Mouse (Mus musculus): ENCODE data around the gene Plod1.

DNA sequence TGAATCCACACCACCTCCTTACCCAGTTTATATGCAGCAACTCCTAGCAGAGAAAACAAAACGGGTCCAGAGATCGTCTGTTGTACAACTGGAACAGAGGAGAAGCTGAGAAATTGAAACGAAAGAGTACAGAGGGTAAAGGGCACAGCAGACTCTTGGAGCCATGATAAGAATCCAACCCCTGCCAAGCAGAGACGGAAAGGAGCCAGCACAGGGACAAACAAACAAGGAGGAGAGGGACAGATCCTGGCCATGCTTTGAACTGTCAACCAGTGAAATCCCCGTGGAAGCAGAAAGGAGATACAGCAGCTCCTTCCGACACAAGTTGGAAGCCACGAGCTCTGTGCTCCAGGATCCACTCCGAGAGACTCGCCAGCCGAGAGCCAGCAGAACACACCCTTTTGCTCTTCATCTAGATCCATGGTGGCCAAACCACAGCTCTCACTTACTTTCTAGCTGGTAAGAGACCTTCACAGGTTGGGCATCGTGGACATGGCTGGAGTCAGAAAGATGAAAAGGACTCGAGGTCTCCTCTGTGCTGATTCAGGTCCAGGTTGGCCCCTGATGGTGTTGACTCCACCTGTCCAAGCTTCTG is 33.6 kb downstream of the Plod1 start:
- TF ChIP-seq POLR2A (IDR thresholded peaks at IDR 0.05; ENCODE audit: insufficient read depth, low read depth, low read length) (no peak), CTCF (IDR thresholded peaks at IDR 0.05; ENCODE audit: insufficient read depth, low read depth, low read length) (no peak)

Measured in olfactory bulb, adult 2 months (tissue).